Mouse (Mus musculus): ENCODE measurements around the gene Nthl1.
A peak's percentile ranks its signal among the peaks of the same experiment; 100 is the strongest.
"Not testable (repeated sequence)": the region's sequence is repeated elsewhere in the genome, so short reads cannot be mapped to it uniquely, and the experiment has no call there.

Gene Nthl1

GRCm38 (mm10) chr17:24651835-24652234, 19.4 kb downstream of the Nthl1 start:
- DNase-seq = no peak

- peak; percentile 50 for DNase-seq
Measured at GRCm38 (mm10) chr17:24653967-24654710, 21.7 kb downstream of the Nthl1 start.

- DNase-seq = no peak
Measured at GRCm38 (mm10) chr17:24654969-24655368, 22.5 kb downstream of the Nthl1 start.

GRCm38 (mm10) chr17:24658017-24658758, 25.7 kb downstream of the Nthl1 start, which contains the start of gene Npw:
TSS of gene Npw (minus strand) at chr17:24658457.
- DNase-seq = no peak

- not testable (repeated sequence) for DNase-seq
Measured at GRCm38 (mm10) chr17:24667011-24667410, 34.5 kb downstream of the Nthl1 start.

GRCm38 (mm10) chr17:24667416-24667815, 34.9 kb downstream of the Nthl1 start:
- DNase-seq = peak; percentile 60

- DNase-seq = not testable (repeated sequence)
Measured at GRCm38 (mm10) chr17:24669214-24669544, 36.7 kb downstream of the Nthl1 start.

DNA sequence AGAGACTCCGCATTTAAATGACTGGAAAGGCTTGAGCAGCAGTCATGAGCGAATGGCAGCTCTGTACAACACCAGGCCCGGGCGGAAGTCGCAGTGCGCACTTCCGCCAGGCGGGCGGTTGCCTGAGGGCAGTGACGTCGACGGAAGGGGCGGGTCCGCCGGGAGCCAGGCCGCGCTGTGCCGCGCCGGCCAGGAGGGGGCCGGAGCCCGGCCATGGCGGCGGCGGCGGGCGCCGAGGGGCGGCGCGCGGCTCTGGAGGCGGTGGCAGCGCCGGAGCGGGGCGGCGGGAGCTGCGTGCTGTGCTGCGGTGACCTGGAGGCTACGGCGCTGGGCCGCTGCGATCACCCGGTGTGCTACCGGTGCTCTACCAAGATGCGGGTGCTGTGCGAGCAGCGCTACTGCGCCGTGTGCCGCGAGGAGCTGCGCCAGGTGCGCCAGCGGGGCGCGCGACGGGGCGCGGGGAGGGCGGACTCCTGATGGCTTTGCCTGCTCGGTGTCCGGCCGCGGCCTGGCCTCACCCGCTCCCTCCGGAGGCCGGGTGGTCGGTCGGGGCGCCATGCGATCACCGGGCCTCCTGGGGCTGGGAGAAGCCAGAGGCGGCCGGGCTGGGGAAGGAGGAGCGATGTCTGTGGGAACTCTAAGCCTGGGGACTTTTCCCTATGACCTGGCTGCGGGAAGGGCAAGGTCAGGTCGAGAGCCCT, 37.2 kb downstream of the Nthl1 start, which contains the start of gene Zfp598:
Gene Zfp598, plus strand, starts transcription at position 143 of the 701 bp plus-strand sequence.
- peak; percentile 96 for DNase-seq

GRCm38 (mm10) chr17:24670246-24670844, 37.9 kb downstream of the Nthl1 start:
- DNase-seq = no peak

- no peak for DNase-seq
Measured at GRCm38 (mm10) chr17:24671346-24671745, 38.9 kb downstream of the Nthl1 start.

DNA sequence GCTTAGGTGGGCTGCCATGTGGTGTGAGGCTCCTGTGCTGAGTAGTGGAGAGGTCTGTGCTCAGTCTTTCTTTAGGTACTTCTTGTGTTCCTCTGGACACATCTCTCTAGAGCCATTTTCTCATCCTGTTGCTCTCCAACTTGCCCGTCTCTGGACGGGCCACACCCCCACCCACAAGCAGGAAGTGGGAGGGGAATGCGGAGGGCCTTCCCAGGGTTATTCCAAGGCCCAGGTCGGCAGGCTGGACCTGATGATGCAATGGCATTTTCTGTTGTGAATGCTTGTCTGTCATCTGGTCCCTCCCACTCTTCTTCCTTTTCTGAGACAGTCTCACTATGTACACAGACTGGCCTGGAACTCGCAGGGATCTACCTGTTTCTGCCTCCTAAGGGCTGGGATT, 39.7 kb downstream of the Nthl1 start:
- DNase-seq = no peak

GRCm38 (mm10) chr17:24674277-24674676, 41.8 kb downstream of the Nthl1 start:
- peak; percentile 81 for DNase-seq

- peak; percentile 60 for DNase-seq
Measured at GRCm38 (mm10) chr17:24676187-24676586, 43.7 kb downstream of the Nthl1 start.

GRCm38 (mm10) chr17:24676877-24677276, 44.4 kb downstream of the Nthl1 start:
- no peak for DNase-seq

GRCm38 (mm10) chr17:24677500-24678080, 45.1 kb downstream of the Nthl1 start:
- DNase-seq = no peak

GRCm38 (mm10) chr17:24686514-24686913, 54.0 kb downstream of the Nthl1 start:
- no peak for DNase-seq

DNA sequence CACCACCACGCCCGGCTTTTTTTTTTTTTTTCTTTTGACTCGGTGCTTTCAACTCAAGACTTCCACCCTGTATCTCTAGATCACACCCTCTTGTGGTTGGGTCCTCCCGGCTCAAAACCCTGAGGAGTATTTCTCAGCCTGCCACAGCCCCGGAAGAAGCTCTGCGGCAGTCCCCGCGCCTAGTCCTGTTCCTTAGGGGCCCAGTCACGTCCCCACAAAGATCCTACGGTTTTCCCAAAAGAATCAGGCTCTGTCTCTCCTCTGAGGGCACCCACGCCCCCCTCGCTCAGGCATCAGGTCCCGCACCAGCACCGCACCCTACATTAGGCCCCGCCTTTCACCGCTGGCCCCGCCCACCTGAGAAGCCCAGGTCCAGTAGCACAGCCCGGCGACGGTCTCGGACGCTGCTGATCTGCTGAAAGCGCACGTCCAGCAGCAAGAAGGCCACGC, 54.7 kb downstream of the Nthl1 start:
- DNase-seq = peak; percentile 37

DNA sequence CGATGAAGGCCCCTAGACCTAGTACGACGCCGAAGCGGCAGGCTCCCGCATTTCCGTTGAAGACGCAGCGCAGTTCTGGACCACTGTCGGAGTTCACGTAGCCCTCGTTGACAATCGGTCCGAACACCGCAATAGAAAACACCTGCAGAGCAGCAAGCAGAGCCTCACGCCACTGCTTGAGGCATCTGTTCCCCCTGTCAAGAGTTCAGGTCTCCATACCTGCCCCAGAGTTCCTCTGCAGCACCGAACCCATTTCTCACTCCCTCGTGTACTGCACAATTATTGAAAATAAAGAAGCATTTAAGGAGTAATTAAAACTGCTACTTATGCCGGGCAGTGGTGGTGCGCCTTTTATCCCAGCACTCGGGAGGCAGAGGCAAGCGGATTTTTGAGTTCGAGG, 55.1 kb downstream of the Nthl1 start:
- no peak for DNase-seq

Data from right cerebral cortex, adult 18-20 months (tissue).